Mouse (Mus musculus): ENCODE data around the gene Wdr95. TPM values are rescaled to one million over a fixed set of nuclear protein-coding genes. Genes with fewer than 3 reads are reported as not detected.

Wdr95 gene
- polyA plus RNA-seq, 1 experiment: not detected

- DNase-seq (ENCODE audit: low read depth, low spot score): no peak
- WGBS: 31% methylated on average over 14 of the region's 14 CpGs
Observed at GRCm38 (mm10) chr5:149649499-149650178, 121.2 kb downstream of the Wdr95 start.

- no peak for DNase-seq (ENCODE audit: low read depth, low spot score)
- WGBS: 22% methylated on average over 4 of the region's 4 CpGs
Observed at GRCm38 (mm10) chr5:149650179-149650553, 121.7 kb downstream of the Wdr95 start.

- WGBS: 78% methylated on average over 9 of the region's 9 CpGs
Observed at GRCm38 (mm10) chr5:149655636-149656035, 127.2 kb downstream of the Wdr95 start.

GRCm38 (mm10) chr5:149658022-149658421, 129.5 kb downstream of the Wdr95 start:
- no peak for DNase-seq (ENCODE audit: low read depth, low spot score)
- 60% methylated on average over 3 of the region's 3 CpGs for WGBS

More at GRCm38 (mm10) chr5:149655636-149656035, 127.2 kb downstream of the Wdr95 start:
- no peak for DNase-seq (ENCODE audit: low read depth, low spot score)

GRCm38 (mm10) chr5:149658741-149659413, 130.4 kb downstream of the Wdr95 start:
- WGBS: 66% methylated on average over 9 of the region's 9 CpGs
- no peak for DNase-seq (ENCODE audit: low read depth, low spot score)

GRCm38 (mm10) chr5:149659414-149659780, 130.9 kb downstream of the Wdr95 start:
- 63% methylated on average over 9 of the region's 9 CpGs for WGBS
- DNase-seq (ENCODE audit: low read depth, low spot score): no peak

- WGBS: 89% methylated on average over 6 of the region's 6 CpGs
- no peak for DNase-seq (ENCODE audit: low read depth, low spot score)
Observed at GRCm38 (mm10) chr5:149661428-149661827, 132.9 kb downstream of the Wdr95 start.

Other genes with a start within 250 kb of the Wdr95 start
- 1.8 and 2.0 TPM in 2 replicates for gene Medag, start 116.9 kb upstream of the Wdr95 start, polyA plus RNA-seq (2012; rRNA removed)
- gene Tex26, start 89.0 kb upstream of the Wdr95 start, polyA plus RNA-seq (2012; rRNA removed): 0.10 TPM in 1 of 2 replicates, not detected in the other
- gene Hsph1, start 107.7 kb downstream of the Wdr95 start, polyA plus RNA-seq (2012; rRNA removed): 9.5 and 11.0 TPM in 2 replicates
- gene B3glct, start 149.6 kb downstream of the Wdr95 start, polyA plus RNA-seq (2012; rRNA removed): 6.5 and 10.0 TPM in 2 replicates

All from large intestine, adult 2 months (tissue).